Mouse (Mus musculus): ENCODE measurements around the gene Pfkl. TPM values are rescaled to one million over a fixed set of nuclear protein-coding genes. Genes with fewer than 3 reads are reported as not detected.
"Not testable (repeated sequence)": the region's sequence is repeated elsewhere in the genome, so short reads cannot be mapped to it uniquely, and the experiment has no call there.

The Pfkl gene
- total RNA-seq, 1 experiment from 2014 or later = 46.0 TPM

GRCm38 (mm10) chr10:77976458-77977150 is 33.3 kb downstream of the Pfkl start:
- ATAC-seq (replicated peaks; ENCODE audit: insufficient number of reproducible peaks, low FRiP score, low TSS enrichment, poor library complexity, severe bottlenecking) = no peak

DNA sequence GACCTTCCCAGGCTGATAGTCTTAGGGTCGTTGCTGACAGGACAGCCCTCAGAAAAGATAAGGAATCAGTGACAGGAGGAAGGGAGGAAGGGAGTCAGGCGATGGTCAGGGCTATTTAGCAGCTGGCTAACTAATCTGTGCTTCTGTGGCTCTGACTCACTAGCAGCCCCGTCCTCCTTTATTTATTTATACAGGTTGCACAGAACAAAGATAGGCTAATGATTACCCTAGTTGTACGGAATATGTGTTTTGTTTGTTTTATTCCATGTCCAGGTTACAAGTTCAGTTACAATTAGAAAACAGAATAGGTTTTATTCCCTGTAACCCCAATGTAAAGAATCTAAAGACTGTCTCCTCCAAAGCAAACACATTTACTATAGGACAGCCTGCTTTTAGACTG is 34.2 kb downstream of the Pfkl start:
- no peak for ATAC-seq (replicated peaks; ENCODE audit: insufficient number of reproducible peaks, low FRiP score, low TSS enrichment, poor library complexity, severe bottlenecking)

GRCm38 (mm10) chr10:77974811-77975210 is 35.1 kb downstream of the Pfkl start:
- no peak for ATAC-seq (replicated peaks; ENCODE audit: insufficient number of reproducible peaks, low FRiP score, low TSS enrichment, poor library complexity, severe bottlenecking)

DNA sequence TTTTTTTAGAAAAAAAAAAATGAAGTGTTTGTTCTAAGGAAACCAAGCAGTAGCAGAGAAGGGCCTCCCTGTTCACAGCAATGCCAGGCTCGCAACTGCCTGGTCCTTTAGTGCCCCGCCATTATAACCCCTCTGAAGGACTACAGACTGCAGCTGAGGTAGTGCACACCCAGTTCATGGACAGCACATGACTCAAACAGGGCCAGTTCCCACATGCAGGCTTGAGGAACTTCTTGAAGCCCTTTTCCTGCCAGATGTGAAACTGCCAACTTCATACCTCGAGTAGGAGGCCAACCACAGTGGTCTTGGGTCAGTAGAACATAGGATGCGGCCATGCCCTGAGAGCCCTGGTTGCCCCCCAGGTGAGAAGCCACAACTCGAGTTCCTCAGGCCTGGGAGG is 35.6 kb downstream of the Pfkl start:
- no peak for ATAC-seq (replicated peaks; ENCODE audit: insufficient number of reproducible peaks, low FRiP score, low TSS enrichment, poor library complexity, severe bottlenecking)

DNA sequence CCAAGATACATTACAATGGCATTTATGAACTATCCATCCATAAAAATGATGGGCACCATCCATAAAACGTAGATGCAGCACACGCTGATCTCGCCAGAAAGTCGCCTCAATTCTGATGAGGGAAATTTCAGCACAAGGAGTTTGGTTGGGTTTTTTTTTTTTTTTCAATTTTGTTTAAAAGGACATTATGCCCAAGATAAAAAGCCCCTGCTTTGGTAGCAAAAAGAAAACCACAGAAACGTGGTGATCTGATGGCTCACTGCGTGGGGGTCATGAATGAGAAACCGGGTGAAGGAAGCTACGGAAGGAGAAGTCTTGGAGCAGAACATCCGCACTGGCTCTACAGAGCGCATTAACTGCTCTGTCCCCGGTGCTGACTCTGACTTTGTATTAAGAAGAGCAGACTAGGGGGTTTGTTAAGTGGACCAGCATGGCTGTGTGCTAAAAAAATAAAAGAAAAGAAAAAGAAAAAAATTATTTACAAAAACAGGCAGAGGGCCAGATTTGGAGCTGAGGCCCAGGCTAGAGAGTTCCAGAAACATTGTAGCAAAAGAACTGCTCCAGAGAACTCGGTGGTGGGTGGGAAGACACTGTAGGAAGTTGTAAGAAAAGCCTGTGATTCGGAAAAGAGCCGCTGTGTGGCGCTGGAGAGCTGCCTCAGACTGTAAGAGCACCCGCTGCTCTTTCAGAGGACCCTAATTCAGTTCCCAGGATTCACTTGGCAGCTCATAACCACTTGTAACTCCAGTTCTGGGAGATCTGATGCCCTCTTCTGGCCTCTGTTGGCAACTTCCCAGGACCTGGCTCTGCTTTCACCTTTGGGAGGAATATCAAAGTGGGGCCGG is 38.0 kb downstream of the Pfkl start:
- ATAC-seq (replicated peaks; ENCODE audit: insufficient number of reproducible peaks, low FRiP score, low TSS enrichment, poor library complexity, severe bottlenecking) = no peak

DNA sequence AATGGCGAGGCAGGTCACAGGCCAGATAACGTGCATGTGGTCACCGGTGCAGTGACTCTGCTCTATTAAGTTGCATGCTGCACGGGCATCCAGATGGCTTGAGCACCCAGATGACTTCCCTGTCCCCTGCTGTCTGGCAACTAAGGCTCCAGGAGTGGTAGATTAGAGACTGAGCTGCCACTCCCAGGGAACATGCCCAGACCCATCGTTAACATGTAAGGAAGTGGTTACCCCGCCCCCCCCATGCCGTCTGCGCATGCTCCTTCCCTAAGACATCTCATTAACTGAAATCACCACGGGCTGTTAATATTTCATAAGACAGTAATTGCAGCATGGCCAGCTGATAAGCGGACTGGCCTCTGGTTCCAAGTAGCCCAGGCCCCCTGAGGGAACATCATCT is 38.7 kb downstream of the Pfkl start:
- ATAC-seq (replicated peaks; ENCODE audit: insufficient number of reproducible peaks, low FRiP score, low TSS enrichment, poor library complexity, severe bottlenecking) = peak; percentile 66

DNA sequence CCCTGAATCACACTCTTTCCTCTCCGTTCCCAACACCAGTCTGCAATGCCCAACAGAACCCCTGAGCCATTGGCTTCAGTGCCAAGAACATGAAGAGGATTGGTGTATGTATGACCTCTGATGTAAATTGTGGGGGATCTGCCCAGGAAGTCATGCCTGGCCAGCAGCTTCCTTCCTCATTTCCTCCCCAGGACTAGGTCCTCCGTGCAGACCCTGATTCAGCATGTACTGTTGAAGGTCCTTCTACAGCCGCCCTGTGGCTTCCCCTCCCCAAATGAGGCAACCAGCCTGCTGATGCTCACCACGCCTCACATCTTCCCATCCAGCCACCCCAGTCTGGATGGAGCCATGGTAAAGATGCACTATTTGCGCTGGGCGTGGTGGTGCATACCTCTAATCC is 39.4 kb downstream of the Pfkl start, which contains the start of gene Trpm2:
Gene Trpm2, minus strand, starts transcription at position 83 of the 400 bp plus-strand sequence.
- ATAC-seq (replicated peaks; ENCODE audit: insufficient number of reproducible peaks, low FRiP score, low TSS enrichment, poor library complexity, severe bottlenecking) = peak; percentile 74

DNA sequence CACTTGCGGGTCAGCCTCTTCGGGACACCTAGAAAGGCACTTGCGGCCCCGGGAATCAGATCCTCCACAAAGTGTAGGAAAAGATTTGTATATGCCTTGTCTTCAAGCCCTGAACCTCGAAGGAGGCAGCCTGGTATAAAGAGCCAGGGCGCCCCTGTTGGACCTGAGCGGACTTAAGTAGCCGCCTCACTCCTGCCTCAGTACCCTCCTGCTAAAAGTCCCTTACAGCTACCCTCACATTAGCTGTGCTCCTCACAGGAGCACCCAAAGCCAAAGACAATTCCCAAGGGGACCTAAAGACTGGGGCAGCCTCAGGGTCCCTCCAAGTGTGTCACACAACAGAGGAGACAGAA is 39.9 kb downstream of the Pfkl start:
- ATAC-seq (replicated peaks; ENCODE audit: insufficient number of reproducible peaks, low FRiP score, low TSS enrichment, poor library complexity, severe bottlenecking) = no peak

DNA sequence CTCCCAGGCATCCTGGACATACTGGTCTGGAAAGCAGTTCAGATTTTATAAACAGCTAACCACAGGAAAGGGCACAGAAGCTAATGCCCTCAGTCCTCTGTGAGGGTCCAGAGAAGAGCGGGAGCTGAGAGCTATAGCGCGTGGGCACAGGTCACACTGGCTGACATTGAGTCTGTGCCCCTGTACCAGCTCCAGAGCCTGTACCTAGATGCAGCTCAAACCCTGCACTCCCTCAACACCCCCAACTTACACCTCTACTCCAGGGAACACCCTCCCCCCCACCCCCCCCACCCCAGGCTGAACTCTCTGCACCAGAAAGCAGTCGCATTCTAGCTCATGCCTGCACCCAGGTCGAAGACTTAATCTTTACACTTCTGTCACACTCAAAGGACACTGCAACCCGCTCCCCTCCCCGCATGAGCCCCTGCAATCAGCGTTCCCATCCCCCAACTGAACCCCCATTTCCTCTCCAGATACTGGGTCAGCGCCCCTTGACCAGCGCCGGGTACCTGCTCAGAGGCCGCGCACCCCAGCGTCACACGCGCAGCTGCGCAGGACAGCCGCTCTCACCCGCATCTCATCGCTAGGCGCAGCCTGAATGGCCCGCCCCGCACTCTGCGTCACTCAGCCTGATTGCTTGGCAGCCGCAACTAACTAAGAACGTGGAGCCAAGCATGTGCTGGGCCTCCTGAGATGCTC is 40.5 kb downstream of the Pfkl start:
- ATAC-seq (replicated peaks; ENCODE audit: insufficient number of reproducible peaks, low FRiP score, low TSS enrichment, poor library complexity, severe bottlenecking) = peak; percentile 23; the same call in 1 of the 2 replicates

DNA sequence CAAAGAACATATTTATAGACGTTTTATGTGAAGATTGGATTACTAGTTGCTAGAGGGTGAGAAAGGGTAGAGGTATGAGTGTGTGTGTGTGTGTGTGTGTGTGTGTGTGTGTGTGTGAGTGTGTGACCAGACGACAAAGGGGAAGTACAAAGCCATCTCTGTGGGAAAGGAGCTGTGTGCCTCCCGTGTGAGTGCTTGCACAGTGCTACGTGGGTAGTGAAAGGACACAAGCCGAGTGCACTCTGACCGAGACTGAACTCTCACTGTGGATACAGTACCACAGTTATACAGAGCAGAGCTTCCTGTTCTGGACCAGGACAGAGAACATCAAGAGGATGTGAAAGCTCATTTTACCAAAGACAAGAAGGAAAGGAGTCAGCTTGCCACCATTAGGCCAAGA is 45.9 kb downstream of the Pfkl start:
- ATAC-seq (replicated peaks; ENCODE audit: insufficient number of reproducible peaks, low FRiP score, low TSS enrichment, poor library complexity, severe bottlenecking) = peak; percentile 82

- peak; percentile 82 for ATAC-seq (replicated peaks; ENCODE audit: insufficient number of reproducible peaks, low FRiP score, low TSS enrichment, poor library complexity, severe bottlenecking)
Observed at GRCm38 (mm10) chr10:77962725-77963124, 47.2 kb downstream of the Pfkl start.

- ATAC-seq (replicated peaks; ENCODE audit: insufficient number of reproducible peaks, low FRiP score, low TSS enrichment, poor library complexity, severe bottlenecking) = not testable (repeated sequence)
Observed at GRCm38 (mm10) chr10:77950468-77950867, 59.4 kb downstream of the Pfkl start.

- no peak for ATAC-seq (replicated peaks; ENCODE audit: insufficient number of reproducible peaks, low FRiP score, low TSS enrichment, poor library complexity, severe bottlenecking)
Observed at GRCm38 (mm10) chr10:77939685-77940084, 70.2 kb downstream of the Pfkl start.

Other genes with a start within 250 kb of the Pfkl start
- gene Gm3238, start 238.8 kb downstream of the Pfkl start, total RNA-seq (2017) = not detected in 3 replicates
- gene Gm7138, start 233.1 kb downstream of the Pfkl start, total RNA-seq (2017) = not detected in 3 replicates
- gene Gm3250, start 227.5 kb downstream of the Pfkl start, total RNA-seq (2017) = not detected in 3 replicates
- gene Gm7137, start 221.9 kb downstream of the Pfkl start, total RNA-seq (2017) = not detected in 3 replicates
- not detected in 3 replicates for gene Gm9639, start 215.0 kb downstream of the Pfkl start, total RNA-seq (2017)
- gene Gm19668, start 210.9 kb downstream of the Pfkl start, total RNA-seq (2017) = not detected in 3 replicates
- not detected in 3 replicates for gene Gm9507, start 198.2 kb downstream of the Pfkl start, total RNA-seq (2017)
- not detected in 3 replicates for gene Gm2696, start 195.4 kb downstream of the Pfkl start, total RNA-seq (2017)
- gene Krtap10-4, start 183.0 kb downstream of the Pfkl start, total RNA-seq (2017) = not detected in 3 replicates
- not detected in 3 replicates for gene Krtap10-10, start 174.1 kb downstream of the Pfkl start, total RNA-seq (2017)
- not detected in 3 replicates for gene Gm36176, start 163.3 kb downstream of the Pfkl start, total RNA-seq (2017)
- not detected in 3 replicates for gene Gm10318, start 157.2 kb downstream of the Pfkl start, total RNA-seq (2017)
- gene Gm3285, start 148.1 kb downstream of the Pfkl start, total RNA-seq (2017) = not detected in 3 replicates
- gene Lrrc3, start 107.5 kb downstream of the Pfkl start, total RNA-seq (2017) = not detected in 3 replicates
- 27.0 to 37.5 TPM (median 35.8 TPM) in 3 replicates for gene Trpm2, start 39.5 kb downstream of the Pfkl start, total RNA-seq (2017)
- gene 1810043G02Rik, start 31.6 kb downstream of the Pfkl start, total RNA-seq (2017) = 4.8 to 8.2 TPM (median 5.5 TPM) in 3 replicates
- not detected in 3 replicates for gene Dnmt3l, start 31.9 kb upstream of the Pfkl start, total RNA-seq (2017)
- not detected in 3 replicates for gene Aire, start 33.5 kb upstream of the Pfkl start, total RNA-seq (2017)
- 10.0 to 15.9 TPM (median 12.7 TPM) in 3 replicates for gene Icosl, start 59.2 kb upstream of the Pfkl start, total RNA-seq (2017)
- 25.6 to 38.1 TPM (median 29.0 TPM) in 3 replicates for gene D10Jhu81e, start 159.7 kb upstream of the Pfkl start, total RNA-seq (2017)
- gene Pwp2, start 175.1 kb upstream of the Pfkl start, total RNA-seq (2017) = 8.8 to 11.7 TPM (median 9.8 TPM) in 3 replicates
- 30.4 to 42.5 TPM (median 37.6 TPM) in 3 replicates for gene Trappc10, start 234.6 kb upstream of the Pfkl start, total RNA-seq (2017)